Mouse (Mus musculus) adipose tissue, adult 10 weeks (tissue): Measurements from ENCODE around the gene Pcmt1. TPM values are rescaled to one million over a fixed set of nuclear protein-coding genes. Genes with fewer than 3 reads are reported as not detected.

Source experiments
- polyA plus RNA-seq: library from polyadenylated mRNA; stranded (reverse); fragments of 350-450 nt; fragmentation: Illumina TruSeq; extraction: RNeasy Lipid Tissue Mini Kit (QIAGEN cat#74804); gene quantifications from one replicate; pipeline ENCODE4 v1.2.3, GENCODE M21; 2014; ENCODE audit warnings: low read depth, low replicate concordance

Gene Pcmt1
- polyA plus RNA-seq: 58.7 TPM

GRCm38 (mm10) chr10:7680731-7681301, at the start of gene Pcmt1, which contains the start of gene Lats1:
Gene Pcmt1, minus strand, starts transcription at chr10:7681136.
Gene Lats1, plus strand, starts transcription at chr10:7681214.

DNA sequence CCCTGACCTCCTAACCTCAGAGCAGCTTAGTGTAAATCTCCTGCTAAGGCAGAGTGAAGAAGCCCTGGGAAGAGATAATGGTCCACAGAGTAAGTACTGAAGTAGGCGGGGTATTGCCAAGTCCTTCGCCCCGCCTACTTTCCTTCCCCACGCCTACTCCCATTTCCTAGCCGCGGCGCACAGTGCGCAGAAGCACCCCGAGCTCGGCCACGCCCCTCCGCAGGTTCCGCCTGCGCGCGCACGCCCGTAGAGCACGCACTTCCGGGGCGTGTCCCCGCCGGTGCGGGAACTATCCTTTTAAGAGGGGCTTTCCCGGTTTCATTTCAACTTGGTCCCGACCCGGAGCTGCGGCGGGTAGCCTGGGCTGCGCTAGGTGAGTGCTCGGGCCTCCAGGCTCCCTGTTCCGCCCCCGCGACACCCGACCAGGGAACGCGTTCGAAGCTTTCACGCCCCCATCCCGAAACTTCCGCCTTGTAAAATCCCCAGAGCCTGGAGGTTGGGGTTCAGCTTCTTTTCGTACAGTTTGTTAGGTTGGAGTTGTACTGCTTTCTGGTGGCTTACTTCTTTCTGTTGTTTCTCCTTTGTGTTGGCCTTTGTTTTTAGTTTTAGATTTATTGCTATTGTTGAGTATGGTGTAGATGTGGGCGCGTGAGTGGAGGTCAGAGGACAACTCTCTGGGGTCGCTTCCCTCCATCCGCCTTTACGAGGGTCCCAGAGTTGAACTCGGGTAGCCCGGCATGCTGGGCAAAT, 45.0 kb upstream of the Pcmt1 start, which contains the start of gene Katna1:
Katna1 (plus strand) TSS at position 250 of the 750 bp plus-strand sequence.

DNA sequence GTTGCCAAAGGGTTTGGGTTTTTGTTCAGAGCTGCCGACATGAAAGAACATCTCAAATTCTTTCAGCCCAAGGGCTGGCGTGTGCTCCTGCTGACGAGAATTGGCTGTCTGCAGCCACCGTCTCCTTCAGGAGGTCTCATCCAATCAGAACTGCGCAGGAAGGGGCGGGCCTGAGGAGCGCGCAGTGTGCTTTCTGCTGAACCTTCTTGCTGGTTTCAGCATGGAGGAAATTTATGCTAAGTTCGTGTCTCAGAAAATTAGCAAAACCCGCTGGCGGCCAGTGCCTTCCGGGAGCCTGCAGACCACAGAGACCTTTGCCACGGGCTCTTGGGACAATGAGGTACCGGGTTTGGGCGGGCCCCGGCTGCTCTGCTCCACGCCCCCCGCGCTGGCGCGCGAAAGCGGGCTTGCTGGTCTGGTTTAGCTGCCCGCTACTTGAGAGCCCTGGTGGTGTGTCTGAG, 13.6 kb downstream of the Pcmt1 start, which contains the start of gene Nup43:
Nup43 (plus strand) TSS at position 162 of the 461 bp plus-strand sequence.

DNA sequence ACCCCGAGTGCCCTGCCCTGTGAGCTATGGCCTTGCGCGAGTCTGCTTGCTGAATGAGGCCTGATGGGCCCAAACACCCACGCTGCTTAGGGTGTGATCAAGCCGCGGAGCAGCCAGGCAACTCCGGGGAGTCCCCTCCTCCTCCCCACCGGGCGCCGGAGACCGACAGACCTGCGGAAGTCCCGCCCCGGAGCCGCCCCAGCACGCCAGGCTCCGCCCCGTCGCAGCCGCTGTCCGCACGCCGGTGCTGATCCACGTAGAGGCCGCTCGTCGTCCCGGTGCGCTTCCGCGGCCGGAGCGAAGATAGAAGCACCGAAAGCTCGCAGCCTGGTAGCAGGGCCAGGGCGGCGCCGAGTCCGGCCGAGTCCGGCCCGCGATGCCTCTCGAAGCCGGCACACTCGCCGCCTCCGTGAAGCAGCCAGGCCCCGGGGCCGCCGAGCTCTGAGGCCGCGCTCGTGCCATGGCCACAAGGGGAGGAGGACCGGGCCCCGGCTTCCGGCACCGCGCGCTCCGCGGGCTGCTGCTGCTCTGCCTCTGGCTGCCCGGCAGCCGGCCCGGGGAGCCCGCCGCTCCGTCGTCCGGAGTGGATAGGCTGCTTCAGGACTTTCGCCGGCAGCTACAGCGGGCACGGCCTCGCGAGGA, 91.2 kb downstream of the Pcmt1 start, which contains the start of gene Lrp11:
Lrp11 (plus strand) TSS at position 209 of the 642 bp plus-strand sequence.

Other genes starting within 250 kb of the Pcmt1 start
- 0.55 TPM for gene Ulbp1, start 207.5 kb downstream of the Pcmt1 start, polyA plus RNA-seq
- 3.0 TPM for gene Lrp11, start 91.3 kb downstream of the Pcmt1 start, polyA plus RNA-seq
- 10.9 TPM for gene Nup43, start 13.6 kb downstream of the Pcmt1 start, polyA plus RNA-seq
- 19.4 TPM for gene Lats1, start 78 bp upstream of the Pcmt1 start, polyA plus RNA-seq
- gene Katna1, start 44.9 kb upstream of the Pcmt1 start, polyA plus RNA-seq: 24.2 TPM
- 134 TPM for gene Ginm1, start 111.7 kb upstream of the Pcmt1 start, polyA plus RNA-seq
- 27.9 TPM for gene Ppil4, start 111.8 kb upstream of the Pcmt1 start, polyA plus RNA-seq
- gene Zc3h12d, start 151.3 kb upstream of the Pcmt1 start, polyA plus RNA-seq: 1.4 TPM